Mouse (Mus musculus) hindbrain, embryonic 12.5 days (tissue): ENCODE results near the gene Rin3. TPM values are rescaled to one million over a fixed set of nuclear protein-coding genes. Genes with fewer than 3 reads are reported as not detected.

Source experiments
- ATAC-seq: fragments of 200-750 bp; cut with Nextera tagmentation; 2 replicates; pipeline ENCODE4 v1.8.0; 2017; ENCODE audit warnings: moderate TSS enrichment; ENCODE audit not compliant: low FRiP score
- H3K27ac ChIP-seq: fragments of 300-500 bp; sonication (generic); 2 replicates; pipeline ENCODE4 v1.5.1; 2016; ENCODE audit warnings: mild to moderate bottlenecking
- H3K27me3 ChIP-seq: fragments of 300-500 bp; sonication (generic); 2 replicates; pipeline ENCODE4 v1.6.1; 2016; ENCODE audit warnings: mild to moderate bottlenecking
- H3K36me3 ChIP-seq: fragments of 300-500 bp; sonication (generic); 2 replicates; pipeline ENCODE4 v1.6.1; 2016; ENCODE audit warnings: mild to moderate bottlenecking
- H3K4me1 ChIP-seq: fragments of 300-500 bp; sonication (generic); 2 replicates; pipeline ENCODE4 v1.6.1; 2016
- H3K4me2 ChIP-seq: fragments of 300-500 bp; sonication (generic); replicated peaks from 2 replicates; pipeline ENCODE4 v1.6.1; 2016; ENCODE audit warnings: mild to moderate bottlenecking
- H3K4me3 ChIP-seq: fragments of 300-500 bp; sonication (generic); 2 replicates; pipeline ENCODE4 v1.5.1; 2016; ENCODE audit warnings: mild to moderate bottlenecking
- H3K9ac ChIP-seq: fragments of 300-500 bp; sonication (generic); 2 replicates; pipeline ENCODE4 v1.6.1; 2016; ENCODE audit warnings: mild to moderate bottlenecking, moderate library complexity
- H3K9me3 ChIP-seq: fragments of 300-500 bp; sonication (generic); replicated peaks from 2 replicates; pipeline ENCODE4 v1.6.1; 2016; ENCODE audit warnings: mild to moderate bottlenecking
- WGBS: fragments of 180-500 bp; shearing (Covaris S2); methylation state at CpG from one replicate; pipeline ENCODE4 v1.1.7; 2016; 5-methylcytosine and 5-hydroxymethylcytosine counted together
- polyA plus RNA-seq: library from polyadenylated mRNA; unstranded; fragments of >200 nt; fragmentation: Nextera tagmentation; extraction: Ambion mirVana; gene quantifications from 2 replicates; pipeline ENCODE4 v1.2.1, GENCODE M21; 2016

Rin3 gene
- polyA plus RNA-seq, 1 experiment from 2014 or later, result 6.8 TPM

- H3K4me3 ChIP-seq, result no peak overlapping the region
- H3K27ac ChIP-seq, result no peak overlapping the region
- no peak overlapping the region for H3K9ac ChIP-seq
- WGBS, result 79% methylated on average over 7 of the region's 7 CpGs
- H3K27me3 ChIP-seq, result no peaks in the 10 kb centered on the region
- H3K36me3 ChIP-seq, result no peaks in the 10 kb centered on the region
- H3K4me1 ChIP-seq, result peaks cover 13% of the 10 kb centered on the region; the same call in 1 of the 2 replicates
- no peak for ATAC-seq
- H3K4me2 ChIP-seq, result no peak overlapping the region
- H3K9me3 ChIP-seq, result no peaks in the 10 kb centered on the region
Observed at GRCm38 (mm10) chr12:102292501-102293215, 9.8 kb downstream of the Rin3 start.

GRCm38 (mm10) chr12:102294634-102295033 is 11.8 kb downstream of the Rin3 start:
- H3K9me3 ChIP-seq, result no peaks in the 10 kb centered on the region
- WGBS, result 78% methylated on average over 5 of the region's 5 CpGs
- ATAC-seq, result no peak
- H3K9ac ChIP-seq, result no peak overlapping the region
- no peaks in the 10 kb centered on the region for H3K36me3 ChIP-seq
- H3K4me3 ChIP-seq, result no peak overlapping the region
- H3K27ac ChIP-seq, result no peak overlapping the region
- no peaks in the 10 kb centered on the region for H3K27me3 ChIP-seq
- no peak overlapping the region for H3K4me2 ChIP-seq
- peaks cover 7% of the 10 kb centered on the region; the same call in 1 of the 2 replicates for H3K4me1 ChIP-seq

- Histone ChIP-seq H3K9me3 (no peaks in the 10 kb centered on the region), H3K4me2 (no peak overlapping the region), H3K4me1 (peaks cover 7% of the 10 kb centered on the region; the same call in 1 of the 2 replicates), H3K27me3 (no peaks in the 10 kb centered on the region), H3K36me3 (no peaks in the 10 kb centered on the region), H3K27ac (no peak overlapping the region), H3K9ac (no peak overlapping the region), H3K4me3 (no peak overlapping the region)
- ATAC-seq, result peak; percentile 36; the same call in 1 of the 2 replicates
- 75% methylated on average over 7 of the region's 7 CpGs for WGBS
Observed at GRCm38 (mm10) chr12:102295230-102295629, 12.4 kb downstream of the Rin3 start.

GRCm38 (mm10) chr12:102295662-102296061 is 12.8 kb downstream of the Rin3 start:
- peaks cover 7% of the 10 kb centered on the region; the same call in 1 of the 2 replicates for H3K4me1 ChIP-seq
- H3K36me3 ChIP-seq, result no peaks in the 10 kb centered on the region
- ATAC-seq, result no peak
- no peak overlapping the region for H3K27ac ChIP-seq
- no peaks in the 10 kb centered on the region for H3K27me3 ChIP-seq
- 89% methylated on average over 8 of the region's 8 CpGs for WGBS
- no peaks in the 10 kb centered on the region for H3K9me3 ChIP-seq
- no peak overlapping the region for H3K4me3 ChIP-seq
- H3K9ac ChIP-seq, result no peak overlapping the region
- no peak overlapping the region for H3K4me2 ChIP-seq

- ATAC-seq, result no peak
- WGBS, result 93% methylated on average over 1 of the region's 1 CpGs
Observed at GRCm38 (mm10) chr12:102296361-102296760, 13.5 kb downstream of the Rin3 start.

GRCm38 (mm10) chr12:102296967-102297366 is 14.1 kb downstream of the Rin3 start:
- no peaks in the 10 kb centered on the region for H3K36me3 ChIP-seq
- WGBS, result 85% methylated on average over 4 of the region's 4 CpGs
- no peak overlapping the region for H3K9ac ChIP-seq
- no peaks in the 10 kb centered on the region for H3K27me3 ChIP-seq
- H3K4me2 ChIP-seq, result no peak overlapping the region
- H3K9me3 ChIP-seq, result no peaks in the 10 kb centered on the region
- no peak for ATAC-seq
- peaks cover 5% of the 10 kb centered on the region; the same call in 1 of the 2 replicates for H3K4me1 ChIP-seq
- no peak overlapping the region for H3K27ac ChIP-seq
- H3K4me3 ChIP-seq, result no peak overlapping the region

More at GRCm38 (mm10) chr12:102296361-102296760, 13.5 kb downstream of the Rin3 start:
- no peak overlapping the region for H3K9ac ChIP-seq
- peaks cover 7% of the 10 kb centered on the region; the same call in 1 of the 2 replicates for H3K4me1 ChIP-seq
- no peaks in the 10 kb centered on the region for H3K27me3 ChIP-seq
- no peak overlapping the region for H3K4me2 ChIP-seq
- no peak overlapping the region for H3K27ac ChIP-seq
- H3K9me3 ChIP-seq, result no peaks in the 10 kb centered on the region
- no peak overlapping the region for H3K4me3 ChIP-seq
- no peaks in the 10 kb centered on the region for H3K36me3 ChIP-seq

- no peak overlapping the region for H3K4me3 ChIP-seq
- H3K9ac ChIP-seq, result no peak overlapping the region
- WGBS, result 66% methylated on average over 5 of the region's 5 CpGs
Observed at GRCm38 (mm10) chr12:102299209-102299608, 16.4 kb downstream of the Rin3 start.

GRCm38 (mm10) chr12:102301585-102301984 is 18.7 kb downstream of the Rin3 start:
- H3K4me2 ChIP-seq, result no peak overlapping the region
- H3K9ac ChIP-seq, result no peak overlapping the region
- H3K27me3 ChIP-seq, result no peaks in the 10 kb centered on the region
- H3K4me1 ChIP-seq, result peaks cover 27% of the 10 kb centered on the region
- no peaks in the 10 kb centered on the region for H3K36me3 ChIP-seq
- ATAC-seq, result no peak
- H3K27ac ChIP-seq, result no peak overlapping the region
- WGBS, result 85% methylated on average over 1 of the region's 1 CpGs
- H3K9me3 ChIP-seq, result no peaks in the 10 kb centered on the region
- no peak overlapping the region for H3K4me3 ChIP-seq

More at GRCm38 (mm10) chr12:102299209-102299608, 16.4 kb downstream of the Rin3 start:
- no peak overlapping the region for H3K4me2 ChIP-seq
- no peaks in the 10 kb centered on the region for H3K9me3 ChIP-seq
- ATAC-seq, result no peak
- no peaks in the 10 kb centered on the region for H3K27me3 ChIP-seq
- no peaks in the 10 kb centered on the region for H3K36me3 ChIP-seq
- H3K27ac ChIP-seq, result no peak overlapping the region
- H3K4me1 ChIP-seq, result peaks cover 19% of the 10 kb centered on the region

- H3K36me3 ChIP-seq, result no peaks in the 10 kb centered on the region
- H3K27me3 ChIP-seq, result no peaks in the 10 kb centered on the region
- 79% methylated on average over 9 of the region's 9 CpGs for WGBS
- H3K4me3 ChIP-seq, result no peak overlapping the region
- no peak overlapping the region for H3K27ac ChIP-seq
- H3K9me3 ChIP-seq, result no peaks in the 10 kb centered on the region
- H3K4me1 ChIP-seq, result peaks cover 27% of the 10 kb centered on the region
- H3K4me2 ChIP-seq, result no peak overlapping the region
- H3K9ac ChIP-seq, result no peak overlapping the region
- ATAC-seq, result no peak
Observed at GRCm38 (mm10) chr12:102302322-102302721, 19.5 kb downstream of the Rin3 start.

- Histone ChIP-seq H3K9ac (no peak overlapping the region), H3K36me3 (no peaks in the 10 kb centered on the region), H3K27me3 (no peaks in the 10 kb centered on the region), H3K9me3 (no peaks in the 10 kb centered on the region), H3K27ac (no peak overlapping the region), H3K4me1 (peaks cover 30% of the 10 kb centered on the region), H3K4me2 (no peak overlapping the region), H3K4me3 (no peak overlapping the region)
- no peak for ATAC-seq
- 64% methylated on average over 4 of the region's 4 CpGs for WGBS
Observed at GRCm38 (mm10) chr12:102302831-102303351, 20.0 kb downstream of the Rin3 start.

GRCm38 (mm10) chr12:102303867-102304266 is 21.0 kb downstream of the Rin3 start:
- ATAC-seq, result no peak
- Histone ChIP-seq H3K9me3 (no peaks in the 10 kb centered on the region), H3K9ac (no peak overlapping the region), H3K27ac (no peak overlapping the region), H3K4me3 (no peak overlapping the region), H3K4me1 (peaks cover 39% of the 10 kb centered on the region), H3K36me3 (no peaks in the 10 kb centered on the region), H3K4me2 (no peak overlapping the region), H3K27me3 (no peaks in the 10 kb centered on the region)
- 45% methylated on average over 7 of the region's 7 CpGs for WGBS

GRCm38 (mm10) chr12:102305069-102305836 is 22.4 kb downstream of the Rin3 start:
- peaks cover 40% of the 10 kb centered on the region for H3K4me1 ChIP-seq

More at GRCm38 (mm10) chr12:102305069-102305836, 22.4 kb downstream of the Rin3 start:
- 55% methylated on average over 10 of the region's 10 CpGs for WGBS
- Histone ChIP-seq H3K27me3 (no peaks in the 10 kb centered on the region), H3K9ac (no peak overlapping the region), H3K36me3 (no peaks in the 10 kb centered on the region), H3K27ac (no peak overlapping the region), H3K4me3 (no peak overlapping the region), H3K9me3 (no peaks in the 10 kb centered on the region), H3K4me2 (no peak overlapping the region)
- no peak for ATAC-seq
